Mouse (Mus musculus): ENCODE results near the gene Tagln2. TPM values are rescaled to one million over a fixed set of nuclear protein-coding genes. Genes with fewer than 3 reads are reported as not detected.
A peak's percentile ranks its signal among the peaks of the same experiment; 100 is the strongest.

Gene Tagln2
- polyA plus RNA-seq, 1 experiment from 2014 or later: 377 TPM

DNA sequence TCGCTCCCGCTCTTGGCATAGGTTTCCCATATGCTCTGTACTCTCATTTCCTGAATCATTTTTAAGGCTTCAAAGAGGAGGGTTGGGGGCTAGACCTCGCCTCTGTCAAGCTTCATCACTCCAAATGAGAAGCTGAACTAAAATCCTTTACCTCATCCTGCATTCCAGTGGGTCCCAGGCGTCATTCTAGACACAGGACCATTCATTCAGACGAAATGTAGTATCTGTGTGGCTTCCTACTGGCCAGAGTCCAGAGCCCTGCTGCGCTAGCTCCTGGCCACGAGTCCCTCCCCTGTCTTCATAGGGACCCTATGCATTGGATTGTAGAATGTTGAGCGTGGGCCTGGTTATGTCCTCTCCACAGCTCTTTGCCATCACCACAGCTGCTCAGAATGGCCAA is 4.9 kb downstream of the Tagln2 start:
- Histone ChIP-seq H3K4me1 (ENCODE audit: control insufficient read depth, insufficient read depth, low read length) (peaks cover 40% of the 10 kb centered on the region), H3K4me2 (ENCODE audit: low read depth, low read length) (0 out of 2 replicates have a peak overlapping the region, but pooled peaks have one; percentile 58), H3K27ac (ENCODE audit: low read length) (no peak overlapping the region)

DNA sequence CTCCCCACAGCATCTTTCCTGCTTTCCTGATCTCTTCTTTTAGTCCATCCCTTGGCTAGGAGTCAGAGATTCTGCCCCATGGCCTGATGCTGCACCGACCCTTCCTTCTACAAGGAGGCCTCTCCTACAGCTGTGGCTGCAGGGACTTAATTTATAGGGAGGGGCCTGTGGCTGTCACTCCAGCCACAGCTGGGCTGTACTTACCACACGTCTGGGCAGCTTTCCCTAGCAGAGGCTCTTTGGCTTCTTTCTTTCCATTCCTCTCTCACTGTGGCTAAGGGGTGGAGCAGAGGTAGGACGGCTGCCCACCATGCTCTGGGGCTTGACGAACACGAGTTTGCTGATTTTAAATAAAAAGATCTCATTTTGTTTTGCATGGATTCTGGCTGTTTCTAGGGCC is 7.2 kb downstream of the Tagln2 start:
- ATAC-seq (ENCODE audit: insufficient read depth, low FRiP score): no peak
- no peaks in the 10 kb centered on the region for H3K27me3 ChIP-seq (ENCODE audit: control insufficient read depth, insufficient read depth, low read length)
- H3K9me3 ChIP-seq (replicated peaks; ENCODE audit: control insufficient read depth, low read length): no peaks in the 10 kb centered on the region
- WGBS: 47% methylated on average over 5 of the region's 5 CpGs
- no peak overlapping the region for H3K4me3 ChIP-seq (replicated peaks; ENCODE audit: low read length)
- H3K4me2 ChIP-seq (ENCODE audit: low read depth, low read length): no peak overlapping the region
- no peak overlapping the region for H3K9ac ChIP-seq (ENCODE audit: low read length)
- H3K36me3 ChIP-seq (ENCODE audit: control insufficient read depth, insufficient read depth, low read length): peaks cover 14% of the 10 kb centered on the region
- peaks cover 38% of the 10 kb centered on the region for H3K4me1 ChIP-seq (ENCODE audit: control insufficient read depth, insufficient read depth, low read length)
- no peak overlapping the region for H3K27ac ChIP-seq (ENCODE audit: low read length)

More for the DNA sequence above, 4.9 kb downstream of the Tagln2 start:
- Histone ChIP-seq H3K36me3 (ENCODE audit: control insufficient read depth, insufficient read depth, low read length) (peaks cover 14% of the 10 kb centered on the region), H3K27me3 (ENCODE audit: control insufficient read depth, insufficient read depth, low read length) (no peaks in the 10 kb centered on the region), H3K9me3 (replicated peaks; ENCODE audit: control insufficient read depth, low read length) (no peaks in the 10 kb centered on the region), H3K4me3 (replicated peaks; ENCODE audit: low read length) (no peak overlapping the region), H3K9ac (ENCODE audit: low read length) (no peak overlapping the region)
- ATAC-seq (ENCODE audit: insufficient read depth, low FRiP score): no peak
- 75% methylated on average over 8 of the region's 8 CpGs for WGBS

DNA sequence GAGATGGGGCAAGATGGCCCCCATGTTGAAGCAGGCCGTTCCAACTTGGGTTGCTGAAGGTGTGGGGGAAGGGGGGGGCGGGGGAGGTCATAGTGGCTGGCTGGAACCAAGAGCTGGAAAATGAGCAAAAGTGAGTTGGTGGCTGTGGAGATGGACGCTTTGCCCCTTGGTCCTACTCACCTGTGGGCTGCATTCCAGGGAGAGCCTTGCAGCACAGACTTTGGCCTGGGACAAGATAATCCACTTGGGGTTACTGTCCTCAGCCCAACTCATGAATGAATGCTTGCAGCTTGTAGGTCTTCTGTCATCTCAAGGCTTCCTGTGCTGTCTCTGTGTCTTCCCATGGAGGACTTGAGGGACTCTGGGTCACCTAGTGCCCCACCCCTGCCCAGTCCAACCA is 7.9 kb downstream of the Tagln2 start:
- Histone ChIP-seq H3K4me2 (ENCODE audit: low read depth, low read length) (no peak overlapping the region), H3K27me3 (ENCODE audit: control insufficient read depth, insufficient read depth, low read length) (no peaks in the 10 kb centered on the region), H3K27ac (ENCODE audit: low read length) (no peak overlapping the region), H3K9me3 (replicated peaks; ENCODE audit: control insufficient read depth, low read length) (no peaks in the 10 kb centered on the region), H3K4me1 (ENCODE audit: control insufficient read depth, insufficient read depth, low read length) (peaks cover 34% of the 10 kb centered on the region), H3K4me3 (replicated peaks; ENCODE audit: low read length) (no peak overlapping the region), H3K9ac (ENCODE audit: low read length) (no peak overlapping the region), H3K36me3 (ENCODE audit: control insufficient read depth, insufficient read depth, low read length) (peaks cover 14% of the 10 kb centered on the region)
- no peak for ATAC-seq (ENCODE audit: insufficient read depth, low FRiP score)
- WGBS: 88% methylated on average over 3 of the region's 3 CpGs

DNA sequence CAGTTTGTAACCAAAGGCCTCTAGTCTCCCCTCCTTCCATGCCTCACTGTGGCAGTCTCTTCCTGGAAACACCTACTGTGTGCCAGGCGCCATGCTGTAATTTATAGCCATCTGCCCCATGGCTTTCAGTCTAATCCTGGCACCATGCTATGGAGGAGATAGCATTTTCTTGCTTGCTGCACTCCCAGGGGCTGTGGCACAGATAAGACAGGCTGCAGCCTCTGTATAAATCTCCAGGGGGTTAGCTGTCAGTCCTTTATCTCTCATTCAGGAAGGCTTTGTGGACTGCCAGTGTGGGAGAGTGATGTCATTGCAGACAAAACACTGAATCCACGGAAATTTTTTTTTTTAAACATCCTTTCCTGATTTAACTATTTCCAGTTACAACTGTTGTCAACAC is 8.3 kb downstream of the Tagln2 start:
- peaks cover 14% of the 10 kb centered on the region for H3K36me3 ChIP-seq (ENCODE audit: control insufficient read depth, insufficient read depth, low read length)
- no peak overlapping the region for H3K4me3 ChIP-seq (replicated peaks; ENCODE audit: low read length)
- H3K9ac ChIP-seq (ENCODE audit: low read length): no peak overlapping the region
- ATAC-seq (ENCODE audit: insufficient read depth, low FRiP score): no peak
- H3K27me3 ChIP-seq (ENCODE audit: control insufficient read depth, insufficient read depth, low read length): no peaks in the 10 kb centered on the region
- H3K4me1 ChIP-seq (ENCODE audit: control insufficient read depth, insufficient read depth, low read length): peaks cover 34% of the 10 kb centered on the region
- 61% methylated on average over 2 of the region's 2 CpGs for WGBS
- no peak overlapping the region for H3K4me2 ChIP-seq (ENCODE audit: low read depth, low read length)
- no peak overlapping the region for H3K27ac ChIP-seq (ENCODE audit: low read length)
- no peaks in the 10 kb centered on the region for H3K9me3 ChIP-seq (replicated peaks; ENCODE audit: control insufficient read depth, low read length)

DNA sequence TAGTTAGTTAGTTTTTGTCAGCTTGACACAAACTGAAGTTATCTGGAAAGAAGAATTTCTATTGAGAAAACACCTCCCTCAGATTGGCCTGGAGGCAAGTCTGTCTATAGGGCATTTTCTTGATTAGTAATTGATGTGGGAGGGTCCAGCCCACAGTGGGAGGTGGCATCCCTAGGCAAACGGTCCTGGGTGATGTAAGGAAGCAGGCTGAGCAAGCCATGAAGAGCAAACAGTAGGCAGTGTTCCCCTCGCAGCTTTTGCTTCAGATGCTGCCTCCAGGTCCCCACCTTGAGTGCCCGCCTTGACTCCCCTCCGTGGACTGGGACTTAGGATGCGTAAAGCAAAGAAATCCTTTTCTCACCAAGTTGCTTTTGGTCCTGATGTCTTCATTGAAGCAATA is 9.4 kb downstream of the Tagln2 start:
- Histone ChIP-seq H3K27ac (ENCODE audit: low read length) (peak overlapping the region; percentile 88), H3K4me1 (ENCODE audit: control insufficient read depth, insufficient read depth, low read length) (peaks cover 34% of the 10 kb centered on the region), H3K4me2 (ENCODE audit: low read depth, low read length) (no peak overlapping the region), H3K27me3 (ENCODE audit: control insufficient read depth, insufficient read depth, low read length) (no peaks in the 10 kb centered on the region), H3K4me3 (replicated peaks; ENCODE audit: low read length) (no peak overlapping the region), H3K36me3 (ENCODE audit: control insufficient read depth, insufficient read depth, low read length) (peaks cover 14% of the 10 kb centered on the region), H3K9ac (ENCODE audit: low read length) (no peak overlapping the region), H3K9me3 (replicated peaks; ENCODE audit: control insufficient read depth, low read length) (no peaks in the 10 kb centered on the region)
- ATAC-seq (ENCODE audit: insufficient read depth, low FRiP score): no peak
- 71% methylated on average over 5 of the region's 5 CpGs for WGBS

DNA sequence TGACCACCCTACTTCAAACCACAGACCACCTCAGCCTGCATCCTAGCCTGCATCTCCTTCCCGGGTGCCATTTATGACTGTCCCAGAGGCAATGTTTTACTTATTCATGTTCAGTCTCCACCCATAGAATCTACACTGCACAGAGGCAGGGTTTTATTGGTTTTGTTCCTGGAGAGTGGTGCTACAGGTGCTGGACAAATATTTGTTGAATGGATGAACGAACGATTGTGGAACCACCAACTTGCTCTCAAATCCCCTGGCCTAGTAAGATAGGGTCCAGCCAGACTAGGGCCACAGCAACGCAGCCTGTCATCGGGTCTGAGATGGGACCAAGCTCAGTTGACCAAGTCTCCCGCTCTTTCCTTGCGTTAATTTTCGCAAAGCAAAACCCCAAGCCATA is 10.1 kb downstream of the Tagln2 start:
- Histone ChIP-seq H3K4me3 (replicated peaks; ENCODE audit: low read length) (no peak overlapping the region), H3K4me1 (ENCODE audit: control insufficient read depth, insufficient read depth, low read length) (peaks cover 34% of the 10 kb centered on the region), H3K9ac (ENCODE audit: low read length) (peak overlapping the region; percentile 37; the same call in 1 of the 2 replicates), H3K27me3 (ENCODE audit: control insufficient read depth, insufficient read depth, low read length) (no peaks in the 10 kb centered on the region), H3K27ac (ENCODE audit: low read length) (peak overlapping the region; percentile 88), H3K9me3 (replicated peaks; ENCODE audit: control insufficient read depth, low read length) (no peaks in the 10 kb centered on the region), H3K4me2 (ENCODE audit: low read depth, low read length) (peak overlapping the region; percentile 42), H3K36me3 (ENCODE audit: control insufficient read depth, insufficient read depth, low read length) (peaks cover 14% of the 10 kb centered on the region)
- WGBS: 40% methylated on average over 8 of the region's 8 CpGs
- ATAC-seq (ENCODE audit: insufficient read depth, low FRiP score): peak; percentile 64

DNA sequence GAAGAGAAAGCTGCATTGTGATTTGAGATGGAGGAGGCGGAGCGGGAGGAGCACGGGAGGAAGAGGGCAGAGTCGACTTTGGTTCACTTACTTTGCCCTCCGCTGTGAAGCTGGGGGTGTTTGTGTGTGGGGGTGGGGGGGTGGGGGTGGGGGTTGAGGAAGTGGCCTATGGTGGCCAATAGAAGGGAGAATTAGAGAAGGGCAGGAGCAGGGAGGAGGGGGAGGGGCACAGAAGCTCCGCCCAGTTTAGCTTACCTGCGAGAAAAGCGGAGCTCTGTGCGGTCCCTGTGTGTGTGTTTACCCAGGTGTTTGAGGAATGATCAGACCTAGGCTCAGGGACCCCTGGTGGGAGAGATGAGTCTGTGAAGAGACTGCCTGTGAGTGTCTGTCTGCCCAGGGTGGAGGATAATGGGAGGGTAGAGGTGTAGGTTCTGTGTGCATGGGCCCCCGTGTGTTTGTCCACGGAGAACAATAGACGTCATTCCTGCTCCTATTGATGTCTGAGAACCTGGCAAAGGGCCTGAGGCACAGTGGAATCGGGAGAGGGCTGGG is 10.7 kb downstream of the Tagln2 start:
- Histone ChIP-seq H3K4me2 (ENCODE audit: low read depth, low read length) (peak overlapping the region; percentile 42), H3K9me3 (replicated peaks; ENCODE audit: control insufficient read depth, low read length) (no peaks in the 10 kb centered on the region), H3K9ac (ENCODE audit: low read length) (peak overlapping the region; percentile 37; the same call in 1 of the 2 replicates), H3K27ac (ENCODE audit: low read length) (peak overlapping the region; percentile 88), H3K4me3 (replicated peaks; ENCODE audit: low read length) (no peak overlapping the region), H3K4me1 (ENCODE audit: control insufficient read depth, insufficient read depth, low read length) (peaks cover 34% of the 10 kb centered on the region), H3K36me3 (ENCODE audit: control insufficient read depth, insufficient read depth, low read length) (peaks cover 14% of the 10 kb centered on the region), H3K27me3 (ENCODE audit: control insufficient read depth, insufficient read depth, low read length) (no peaks in the 10 kb centered on the region)
- 30% methylated on average over 13 of the region's 13 CpGs for WGBS
- peak; percentile 73 for ATAC-seq (ENCODE audit: insufficient read depth, low FRiP score)

DNA sequence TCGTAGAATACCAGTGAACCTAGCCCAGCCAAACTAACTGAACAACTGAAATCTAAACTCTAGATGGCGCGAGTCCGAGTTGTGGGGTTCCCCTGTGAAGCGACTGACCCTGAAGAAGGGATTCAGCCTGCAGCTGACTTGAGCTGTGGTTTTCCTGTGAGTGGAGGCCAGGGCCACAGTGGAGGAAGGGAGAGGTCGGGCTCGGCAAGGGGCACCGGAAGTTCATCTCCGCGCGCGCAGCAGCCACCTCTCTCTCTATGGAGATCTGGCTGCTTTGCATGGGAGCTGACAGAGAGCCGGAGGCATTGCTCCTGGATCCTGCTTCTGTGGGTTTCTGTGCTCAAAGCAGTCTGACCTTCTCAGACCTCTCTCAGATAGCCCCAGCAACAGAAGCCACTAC is 13.1 kb downstream of the Tagln2 start:
- peaks cover 29% of the 10 kb centered on the region for H3K4me1 ChIP-seq (ENCODE audit: control insufficient read depth, insufficient read depth, low read length)
- ATAC-seq (ENCODE audit: insufficient read depth, low FRiP score): no peak
- peak overlapping the region; percentile 69 for H3K27ac ChIP-seq (ENCODE audit: low read length)
- no peaks in the 10 kb centered on the region for H3K27me3 ChIP-seq (ENCODE audit: control insufficient read depth, insufficient read depth, low read length)
- H3K9ac ChIP-seq (ENCODE audit: low read length): peak overlapping the region; percentile 51
- no peaks in the 10 kb centered on the region; the same call in 1 of the 2 replicates for H3K9me3 ChIP-seq (replicated peaks; ENCODE audit: control insufficient read depth, low read length)
- 20% methylated on average over 13 of the region's 13 CpGs for WGBS
- peaks cover 4% of the 10 kb centered on the region; the same call in 1 of the 2 replicates for H3K36me3 ChIP-seq (ENCODE audit: control insufficient read depth, insufficient read depth, low read length)
- no peak overlapping the region for H3K4me3 ChIP-seq (replicated peaks; ENCODE audit: low read length)
- H3K4me2 ChIP-seq (ENCODE audit: low read depth, low read length): peak overlapping the region; percentile 31

DNA sequence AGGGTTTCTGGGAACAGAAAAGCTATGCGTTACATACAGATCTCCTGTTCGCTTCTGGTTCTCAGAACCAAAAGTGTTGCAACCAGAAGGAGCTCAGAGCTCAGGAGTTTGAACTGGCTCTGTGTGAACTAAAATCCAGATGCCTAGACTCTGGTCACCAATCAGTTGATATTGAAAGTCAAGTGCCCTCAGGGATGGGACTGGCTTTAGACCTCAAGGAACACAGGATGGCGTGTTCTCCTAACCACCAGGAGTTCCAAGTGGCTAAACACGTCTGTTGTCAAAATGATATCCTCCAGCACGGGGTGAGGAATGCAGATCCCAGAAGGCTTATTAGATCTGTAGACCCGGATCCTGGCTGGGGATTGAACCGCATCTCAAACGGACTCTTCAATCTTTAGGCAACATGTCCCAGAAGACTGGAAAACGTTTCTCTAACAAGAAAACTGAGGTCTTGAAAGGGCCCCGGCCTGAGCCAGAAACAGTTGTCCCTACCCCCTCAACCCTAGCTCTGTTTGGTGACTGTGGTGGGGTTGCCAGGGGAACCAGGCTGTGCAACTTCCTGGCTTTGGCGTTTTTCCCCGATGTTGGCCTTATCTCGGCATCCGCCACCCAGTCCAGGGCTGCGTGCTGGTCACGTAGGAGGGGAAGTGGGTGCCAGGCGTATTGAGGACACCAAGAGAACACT is 13.8 kb downstream of the Tagln2 start:
- Histone ChIP-seq H3K4me3 (replicated peaks; ENCODE audit: low read length) (no peak overlapping the region), H3K9ac (ENCODE audit: low read length) (peak overlapping the region; percentile 51), H3K27me3 (ENCODE audit: control insufficient read depth, insufficient read depth, low read length) (no peaks in the 10 kb centered on the region), H3K9me3 (replicated peaks; ENCODE audit: control insufficient read depth, low read length) (no peaks in the 10 kb centered on the region; the same call in 1 of the 2 replicates), H3K4me1 (ENCODE audit: control insufficient read depth, insufficient read depth, low read length) (peaks cover 29% of the 10 kb centered on the region), H3K36me3 (ENCODE audit: control insufficient read depth, insufficient read depth, low read length) (no peaks in the 10 kb centered on the region), H3K27ac (ENCODE audit: low read length) (peak overlapping the region; percentile 69), H3K4me2 (ENCODE audit: low read depth, low read length) (peak overlapping the region; percentile 31)
- ATAC-seq (ENCODE audit: insufficient read depth, low FRiP score): peak; percentile 57; the same call in 1 of the 2 replicates
- WGBS: 57% methylated on average over 17 of the region's 17 CpGs

Data from stomach, embryonic 16.5 days (tissue).